Mouse (Mus musculus) sigmoid colon, adult 10 weeks (tissue): ENCODE measurements around the gene Gm17019. TPM values are rescaled to one million over a fixed set of nuclear protein-coding genes. Genes with fewer than 3 reads are reported as not detected.

Experiments
- polyA plus RNA-seq: library from polyadenylated mRNA; stranded (reverse); fragments of 350-450 nt; fragmentation: Illumina TruSeq; extraction: RNeasy Lipid Tissue Mini Kit (QIAGEN cat#74804); gene quantifications from one replicate; pipeline ENCODE4 v1.2.3, GENCODE M21; 2014; ENCODE audit warnings: low read depth, low replicate concordance

The Gm17019 gene
- not detected for polyA plus RNA-seq

DNA sequence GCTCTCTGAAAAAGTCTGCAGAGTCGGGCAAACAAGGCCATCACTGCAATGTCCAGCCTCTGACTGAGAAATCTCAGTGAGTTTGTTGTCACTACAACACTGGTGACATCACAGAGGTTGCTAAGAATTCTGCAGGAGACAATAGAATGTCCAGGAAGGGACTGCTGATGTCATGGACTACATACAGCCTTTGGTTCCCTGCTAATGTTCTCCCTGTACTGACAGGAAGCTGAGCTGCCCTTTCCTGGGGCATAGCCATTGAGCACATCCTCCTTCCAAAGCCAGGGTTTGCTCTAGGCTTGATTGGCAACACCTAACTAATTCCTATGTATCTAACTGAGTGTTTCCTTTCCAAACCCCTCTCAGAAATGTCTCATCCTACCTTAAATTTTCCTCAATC lies at the start of gene Gm17019:
TSS of gene Gm17019 (minus strand) at position 101 of the 400 bp plus-strand sequence.

Other genes with a start within 250 kb of the Gm17019 start
- gene Gm9758, start 118.1 kb downstream of the Gm17019 start, polyA plus RNA-seq: not detected
- not detected for gene Speer4e, start 94.6 kb downstream of the Gm17019 start, polyA plus RNA-seq
- not detected for gene Gm10354, start 54.1 kb downstream of the Gm17019 start, polyA plus RNA-seq